Mouse (Mus musculus) liver, embryonic 16.5 days (tissue): ENCODE measurements around the gene Nrxn3. TPM values are rescaled to one million over a fixed set of nuclear protein-coding genes. Genes with fewer than 3 reads are reported as not detected.

Experiments
- ATAC-seq: fragments of 200-750 bp; cut with Nextera tagmentation; 2 replicates; pipeline ENCODE4 v1.8.0; 2017; ENCODE audit warnings: low read depth, mild to moderate bottlenecking, moderate number of reproducible peaks, moderate library complexity
- H3K27ac ChIP-seq: fragments of 300-500 bp; sonication (generic); 2 replicates; pipeline ENCODE4 v1.5.1; 2014; ENCODE audit warnings: mild to moderate bottlenecking, low read length
- H3K27me3 ChIP-seq: fragments of 300-500 bp; sonication (generic); 2 replicates; pipeline ENCODE4 v1.6.1; 2014; ENCODE audit warnings: low read depth, low read length, mixed read lengths; ENCODE audit not compliant: control insufficient read depth, insufficient read depth
- H3K36me3 ChIP-seq: fragments of 300-500 bp; sonication (generic); 2 replicates; pipeline ENCODE4 v1.6.1; 2014; ENCODE audit warnings: mild to moderate bottlenecking; ENCODE audit not compliant: control insufficient read depth, insufficient read depth
- H3K4me1 ChIP-seq: fragments of 300-500 bp; sonication (generic); 2 replicates; pipeline ENCODE4 v1.6.1; 2014; ENCODE audit warnings: low read depth, low read length, mixed read lengths; ENCODE audit not compliant: control insufficient read depth
- H3K4me2 ChIP-seq: fragments of 300-500 bp; sonication (generic); 2 replicates; pipeline ENCODE4 v1.6.1; 2014; ENCODE audit warnings: low read depth, low read length, mixed read lengths
- H3K4me3 ChIP-seq: fragments of 300-500 bp; sonication (generic); 2 replicates; pipeline ENCODE4 v1.5.1; 2014; ENCODE audit warnings: low read depth, mild to moderate bottlenecking, low read length
- H3K9ac ChIP-seq: fragments of 300-500 bp; sonication (generic); 2 replicates; pipeline ENCODE4 v1.6.1; 2014; ENCODE audit warnings: low read depth, low read length
- H3K9me3 ChIP-seq: fragments of 300-500 bp; sonication (generic); replicated peaks from 2 replicates; pipeline ENCODE4 v1.6.1; 2016; ENCODE audit warnings: low read length; ENCODE audit not compliant: control insufficient read depth
- WGBS: fragments of 180-500 bp; shearing (Covaris S2); extraction: QIAGEN DNeasy Blood & Tissue Kit; methylation state at CpG from one replicate; pipeline ENCODE4 v1.1.7; 2014; ENCODE audit not compliant: insufficient replicate concordance; 5-methylcytosine and 5-hydroxymethylcytosine counted together
- polyA plus RNA-seq: library from polyadenylated mRNA; unstranded; fragments of >200 nt; fragmentation: Nextera tagmentation; extraction: Ambion mirVana; gene quantifications from 2 replicates; pipeline ENCODE4 v1.2.1, GENCODE M21; 2015

Gene Nrxn3
- polyA plus RNA-seq, 1 experiment from 2014 or later, result 0.25 TPM

DNA sequence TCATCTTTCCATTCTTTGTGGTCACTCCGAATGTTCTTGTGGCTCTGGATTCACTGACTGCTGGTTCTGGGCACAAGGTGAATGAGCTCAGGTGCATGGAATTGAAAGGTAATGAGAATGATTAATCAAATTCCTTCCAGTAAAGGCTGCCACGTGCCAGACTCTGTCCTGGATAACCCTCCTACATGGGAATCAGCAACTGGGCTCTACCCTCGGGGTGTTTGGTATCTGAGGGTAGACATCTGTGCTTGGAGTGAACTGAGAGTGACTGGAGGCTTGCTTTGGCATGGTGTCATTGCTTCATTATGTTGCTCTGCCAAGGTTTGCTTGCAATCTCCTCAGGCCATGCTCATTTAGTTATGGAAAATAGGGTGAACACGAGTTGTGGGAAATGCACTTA lies 209.0 kb downstream of the Nrxn3 start:
- no peaks in the 10 kb centered on the region for H3K27me3 ChIP-seq
- H3K4me1 ChIP-seq, result no peaks in the 10 kb centered on the region
- H3K4me2 ChIP-seq, result no peak overlapping the region
- no peak for ATAC-seq
- 44% methylated on average over 4 of the region's 4 CpGs for WGBS
- no peaks in the 10 kb centered on the region for H3K9me3 ChIP-seq
- H3K9ac ChIP-seq, result no peak overlapping the region
- H3K27ac ChIP-seq, result no peak overlapping the region
- no peaks in the 10 kb centered on the region for H3K36me3 ChIP-seq
- H3K4me3 ChIP-seq, result no peak overlapping the region

DNA sequence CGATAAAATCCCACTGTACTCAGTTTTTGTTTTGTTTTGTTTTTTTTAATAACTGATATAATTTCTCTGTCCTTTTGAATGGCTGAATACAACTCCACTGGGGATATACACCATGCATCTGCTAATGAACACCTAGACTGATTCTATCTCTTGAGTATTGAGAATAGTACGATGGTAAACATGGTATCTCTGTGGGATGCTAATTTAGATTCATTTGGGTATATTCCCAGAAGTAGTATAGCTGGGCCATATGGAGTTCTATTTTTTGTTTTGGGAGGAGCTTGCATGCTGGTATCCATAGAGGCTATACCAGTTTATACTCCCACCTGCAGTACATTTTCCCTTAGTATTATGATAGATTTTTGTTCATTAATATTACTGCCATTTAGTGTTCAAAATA lies 217.0 kb downstream of the Nrxn3 start:
- H3K4me1 ChIP-seq, result no peaks in the 10 kb centered on the region
- no peak for ATAC-seq
- no peak overlapping the region for H3K4me2 ChIP-seq
- H3K4me3 ChIP-seq, result no peak overlapping the region
- H3K27ac ChIP-seq, result no peak overlapping the region
- no peaks in the 10 kb centered on the region for H3K9me3 ChIP-seq
- H3K27me3 ChIP-seq, result no peaks in the 10 kb centered on the region
- WGBS, result 46% methylated on average over 2 of the region's 2 CpGs
- no peaks in the 10 kb centered on the region for H3K36me3 ChIP-seq
- no peak overlapping the region for H3K9ac ChIP-seq

DNA sequence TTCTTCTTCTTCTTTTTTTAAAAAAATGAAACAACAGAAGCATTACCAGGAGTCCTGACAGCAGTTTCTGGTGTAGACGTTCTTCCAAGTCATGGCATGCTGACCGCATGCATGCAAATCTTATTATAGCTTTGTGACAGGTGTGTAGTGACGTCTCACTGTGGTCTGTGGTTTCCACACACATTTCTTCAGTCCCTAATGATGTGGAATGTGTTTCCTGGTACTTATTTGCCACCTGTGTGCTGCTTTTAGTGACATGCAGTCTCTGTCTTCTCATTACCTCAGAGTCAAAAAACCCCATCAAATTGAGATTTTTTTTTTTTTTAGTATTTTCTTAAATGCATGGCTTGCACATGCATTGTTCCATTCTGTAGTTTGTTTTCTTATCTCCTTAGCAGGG lies 222.3 kb downstream of the Nrxn3 start:
- ATAC-seq, result no peak
- Histone ChIP-seq H3K4me2 (no peak overlapping the region), H3K9me3 (no peaks in the 10 kb centered on the region), H3K9ac (no peak overlapping the region), H3K27me3 (no peaks in the 10 kb centered on the region), H3K36me3 (no peaks in the 10 kb centered on the region), H3K27ac (no peak overlapping the region), H3K4me3 (no peak overlapping the region), H3K4me1 (no peaks in the 10 kb centered on the region)
- WGBS, result 34% methylated on average over 3 of the region's 3 CpGs

DNA sequence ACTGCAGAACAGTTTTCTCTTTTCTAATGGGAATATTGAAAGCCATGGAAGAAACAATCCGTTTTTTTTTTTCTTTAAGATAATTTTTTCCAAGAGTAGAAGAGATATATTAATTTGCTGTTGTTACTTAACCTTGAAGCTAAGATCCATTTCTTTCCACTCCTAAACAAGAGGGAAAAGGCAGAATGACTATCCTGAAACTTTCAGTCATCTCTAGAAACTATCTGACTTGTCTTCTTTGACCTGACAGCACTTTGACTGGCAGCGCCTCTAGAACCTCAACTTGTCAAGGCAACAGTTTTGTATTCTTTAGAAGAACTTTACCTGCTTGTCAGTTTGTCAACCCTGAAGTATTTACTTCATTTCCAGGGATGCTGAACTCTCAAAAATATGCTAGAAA lies 227.2 kb downstream of the Nrxn3 start:
- ATAC-seq, result no peak
- Histone ChIP-seq H3K9me3 (no peaks in the 10 kb centered on the region), H3K9ac (no peak overlapping the region), H3K4me1 (no peaks in the 10 kb centered on the region), H3K27ac (no peak overlapping the region), H3K27me3 (no peaks in the 10 kb centered on the region), H3K4me2 (no peak overlapping the region), H3K4me3 (no peak overlapping the region), H3K36me3 (no peaks in the 10 kb centered on the region)
- WGBS, result 53% methylated on average over 2 of the region's 2 CpGs

DNA sequence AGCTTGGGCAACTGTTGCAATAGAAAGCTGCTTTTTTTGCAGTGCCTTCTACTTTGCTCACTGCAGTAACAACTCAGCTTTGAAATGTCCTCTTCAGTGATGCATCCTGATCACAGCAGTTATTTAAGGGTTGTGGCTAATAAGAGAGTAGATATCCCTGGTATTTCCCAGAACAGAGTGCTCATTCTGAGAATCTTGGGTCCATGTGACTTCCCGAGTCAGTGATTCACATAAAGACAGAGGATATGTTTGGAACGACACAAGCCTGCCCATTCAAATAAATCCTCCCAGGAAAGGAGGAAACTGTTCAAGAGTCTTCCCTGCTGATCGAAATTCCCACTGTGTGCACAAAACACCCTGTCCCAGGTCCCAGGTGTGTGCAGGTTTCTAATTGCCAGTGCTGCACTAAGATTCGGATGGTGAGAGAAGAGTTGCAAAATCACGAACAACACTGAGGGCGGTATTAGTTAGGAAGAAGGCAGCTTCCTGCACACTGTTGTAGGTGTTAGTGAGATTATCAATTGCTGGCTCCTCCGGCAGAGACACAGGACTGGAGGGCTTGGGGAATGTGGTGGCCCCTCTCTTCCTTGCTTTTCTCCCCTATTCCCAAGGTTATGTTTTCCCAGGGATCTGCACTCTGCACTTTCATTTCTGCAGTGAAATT lies 230.4 kb downstream of the Nrxn3 start:
- Histone ChIP-seq H3K36me3 (no peaks in the 10 kb centered on the region), H3K27ac (no peak overlapping the region), H3K9ac (no peak overlapping the region), H3K27me3 (no peaks in the 10 kb centered on the region), H3K4me1 (no peaks in the 10 kb centered on the region), H3K4me3 (no peak overlapping the region), H3K4me2 (no peak overlapping the region), H3K9me3 (no peaks in the 10 kb centered on the region)
- WGBS, result 55% methylated on average over 7 of the region's 7 CpGs
- no peak for ATAC-seq

DNA sequence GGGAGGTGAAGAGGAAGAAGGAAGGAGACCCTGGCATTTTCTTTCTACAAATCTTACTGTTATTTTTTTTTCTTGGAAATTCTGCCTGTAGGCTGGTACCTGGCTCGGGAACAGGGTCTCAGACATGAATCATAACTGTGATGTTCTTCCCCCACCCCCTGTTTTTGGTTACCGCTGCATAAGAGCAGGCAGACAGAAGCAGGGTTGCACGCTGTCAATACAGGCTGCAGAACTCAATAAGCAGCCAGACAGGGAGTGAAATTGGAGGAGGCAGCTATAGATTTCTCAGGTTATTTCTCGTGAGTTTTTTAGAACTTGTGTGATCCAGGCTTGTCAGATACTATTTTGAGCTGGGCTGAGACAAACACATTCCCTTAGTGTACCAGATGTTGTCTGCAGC lies 231.1 kb downstream of the Nrxn3 start:
- 48% methylated on average over 4 of the region's 4 CpGs for WGBS
- no peaks in the 10 kb centered on the region for H3K9me3 ChIP-seq
- H3K4me1 ChIP-seq, result no peaks in the 10 kb centered on the region
- H3K27ac ChIP-seq, result no peak overlapping the region
- no peak for ATAC-seq
- no peaks in the 10 kb centered on the region for H3K36me3 ChIP-seq
- H3K4me2 ChIP-seq, result no peak overlapping the region
- no peaks in the 10 kb centered on the region for H3K27me3 ChIP-seq
- H3K9ac ChIP-seq, result no peak overlapping the region
- no peak overlapping the region for H3K4me3 ChIP-seq

DNA sequence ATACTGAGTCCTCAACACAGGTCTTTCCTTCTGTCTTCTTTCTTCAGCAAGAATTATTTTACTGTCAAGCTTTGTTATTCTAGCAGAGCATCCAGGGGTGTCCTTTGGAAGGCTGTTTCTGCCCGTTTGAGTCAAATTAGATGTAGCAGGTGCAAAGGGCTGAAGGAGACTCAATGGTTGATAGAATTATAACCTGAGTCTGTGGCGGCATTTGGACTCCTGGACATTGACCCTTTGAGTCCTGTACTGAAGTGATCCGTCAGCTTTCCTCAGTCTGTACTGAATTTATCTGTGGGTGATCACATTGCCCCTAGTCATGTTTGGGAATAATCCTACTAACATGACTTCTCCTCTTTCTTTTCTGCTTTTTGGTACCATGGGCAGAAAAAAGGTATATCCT lies 234.8 kb downstream of the Nrxn3 start:
- Histone ChIP-seq H3K4me1 (no peaks in the 10 kb centered on the region), H3K4me2 (no peak overlapping the region), H3K9me3 (no peaks in the 10 kb centered on the region), H3K9ac (no peak overlapping the region), H3K27ac (no peak overlapping the region), H3K36me3 (no peaks in the 10 kb centered on the region), H3K27me3 (no peaks in the 10 kb centered on the region), H3K4me3 (no peak overlapping the region)
- 54% methylated on average over 3 of the region's 3 CpGs for WGBS
- ATAC-seq, result no peak

DNA sequence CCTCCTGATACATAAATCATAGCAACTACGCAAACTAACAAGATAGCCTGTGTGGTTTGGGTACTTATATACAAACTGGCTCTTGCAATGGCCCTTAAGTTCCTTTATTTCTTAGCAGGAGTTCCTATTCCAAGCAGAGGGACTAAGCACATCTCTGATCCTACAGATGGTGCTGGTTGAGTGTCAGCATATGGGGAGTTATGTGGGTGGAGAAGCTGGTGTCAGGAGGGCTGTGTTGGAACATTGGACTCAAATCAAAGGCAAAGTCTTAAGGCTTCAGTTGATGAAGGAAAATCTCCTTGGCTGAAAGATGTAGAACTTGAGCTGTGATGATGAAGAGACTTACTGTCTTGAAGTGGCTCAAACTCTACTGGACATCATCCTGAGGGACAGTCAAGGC lies 238.1 kb downstream of the Nrxn3 start:
- no peaks in the 10 kb centered on the region for H3K27me3 ChIP-seq
- 61% methylated on average over 1 of the region's 1 CpGs for WGBS
- H3K27ac ChIP-seq, result no peak overlapping the region
- H3K4me1 ChIP-seq, result no peaks in the 10 kb centered on the region
- H3K4me3 ChIP-seq, result no peak overlapping the region
- no peak overlapping the region for H3K4me2 ChIP-seq
- H3K9me3 ChIP-seq, result no peaks in the 10 kb centered on the region
- H3K9ac ChIP-seq, result no peak overlapping the region
- no peaks in the 10 kb centered on the region for H3K36me3 ChIP-seq
- ATAC-seq, result no peak

DNA sequence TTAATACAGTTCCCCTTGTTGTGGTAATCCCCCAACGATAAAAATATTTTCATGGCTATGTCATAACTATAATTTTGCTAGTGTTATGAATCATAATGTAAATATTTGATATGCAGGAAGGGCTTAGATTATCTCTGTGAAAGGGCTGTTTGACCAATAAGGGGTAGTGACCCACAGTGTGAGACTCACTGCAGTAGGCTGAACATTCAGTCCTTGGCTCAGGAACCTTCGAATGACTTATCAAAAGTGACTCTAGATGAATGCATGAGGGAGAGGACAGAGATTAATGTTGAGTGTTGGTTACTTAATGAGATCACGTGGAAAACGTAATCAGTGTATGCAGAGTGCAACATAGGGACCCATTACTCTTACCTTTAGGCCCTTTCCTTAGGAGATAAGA lies 243.7 kb downstream of the Nrxn3 start:
- no peak overlapping the region for H3K4me2 ChIP-seq
- no peak overlapping the region for H3K27ac ChIP-seq
- no peak overlapping the region for H3K9ac ChIP-seq
- WGBS, result 62% methylated on average over 4 of the region's 4 CpGs
- no peak for ATAC-seq
- H3K4me1 ChIP-seq, result no peaks in the 10 kb centered on the region
- no peaks in the 10 kb centered on the region for H3K9me3 ChIP-seq
- no peaks in the 10 kb centered on the region for H3K27me3 ChIP-seq
- H3K36me3 ChIP-seq, result no peaks in the 10 kb centered on the region
- H3K4me3 ChIP-seq, result no peak overlapping the region
